Mouse (Mus musculus): Measurements from ENCODE around the gene Diras1. TPM values are rescaled to one million over a fixed set of nuclear protein-coding genes. Genes with fewer than 3 reads are reported as not detected.

The Diras1 gene
- polyA plus RNA-seq, 1 experiment from 2014 or later: 11.3 TPM

DNA sequence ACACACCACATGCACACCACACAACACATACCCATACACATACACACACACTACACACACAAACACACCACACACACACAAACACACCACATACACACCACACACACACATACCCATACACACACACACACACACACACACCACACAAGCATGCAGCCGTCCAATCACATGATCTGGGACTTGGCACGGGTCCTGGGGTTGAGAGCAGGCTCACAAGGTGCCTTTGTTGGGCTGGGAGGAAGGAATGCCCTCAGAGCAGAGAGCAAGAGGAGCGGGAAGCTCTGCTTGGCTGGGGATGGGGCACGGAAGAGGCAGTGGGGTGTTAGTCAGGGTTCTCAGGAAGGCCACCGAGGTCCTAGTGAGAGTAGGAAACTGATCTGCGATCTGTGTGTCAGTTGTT is 14.6 kb downstream of the Diras1 start:
- Histone ChIP-seq H3K27ac (replicated peaks) (no peak overlapping the region), H3K9me3 (no peaks in the 10 kb centered on the region), H3K27me3 (peaks cover 10% of the 10 kb centered on the region), H3K4me3 (no peak overlapping the region), H3K4me2 (replicated peaks) (no peak overlapping the region), H3K4me1 (peaks cover 6% of the 10 kb centered on the region; the same call in 1 of the 2 replicates), H3K36me3 (no peaks in the 10 kb centered on the region), H3K9ac (replicated peaks) (no peak overlapping the region)
- WGBS: 77% methylated on average over 6 of the region's 6 CpGs
- no peak for ATAC-seq (ENCODE audit: low FRiP score, low read depth)

DNA sequence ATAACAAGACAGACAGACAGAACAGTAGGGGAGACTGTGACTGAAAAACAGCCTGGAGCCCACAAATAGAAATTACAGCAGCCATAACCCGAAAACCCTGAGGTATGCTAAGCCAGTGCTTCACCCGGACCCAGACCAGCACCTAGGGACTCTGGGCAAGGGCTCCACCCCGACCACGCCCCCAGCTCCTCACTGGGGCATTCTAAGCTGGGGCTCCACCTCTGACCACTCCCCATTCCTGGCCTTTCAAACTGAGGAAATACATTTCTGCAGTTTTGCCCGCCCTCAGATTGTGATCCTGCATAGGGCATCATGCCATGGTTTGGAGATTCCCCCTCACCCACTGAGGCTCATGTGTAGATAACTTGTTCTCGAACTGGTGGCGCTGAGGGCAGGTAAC is 18.2 kb downstream of the Diras1 start:
- Histone ChIP-seq H3K4me3 (no peak overlapping the region), H3K4me2 (replicated peaks) (no peak overlapping the region), H3K27ac (replicated peaks) (no peak overlapping the region), H3K36me3 (no peaks in the 10 kb centered on the region), H3K4me1 (no peaks in the 10 kb centered on the region), H3K9me3 (no peaks in the 10 kb centered on the region), H3K9ac (replicated peaks) (no peak overlapping the region), H3K27me3 (peaks cover 3% of the 10 kb centered on the region)
- ATAC-seq (ENCODE audit: low FRiP score, low read depth): no peak
- WGBS: 36% methylated on average over 7 of the region's 7 CpGs

DNA sequence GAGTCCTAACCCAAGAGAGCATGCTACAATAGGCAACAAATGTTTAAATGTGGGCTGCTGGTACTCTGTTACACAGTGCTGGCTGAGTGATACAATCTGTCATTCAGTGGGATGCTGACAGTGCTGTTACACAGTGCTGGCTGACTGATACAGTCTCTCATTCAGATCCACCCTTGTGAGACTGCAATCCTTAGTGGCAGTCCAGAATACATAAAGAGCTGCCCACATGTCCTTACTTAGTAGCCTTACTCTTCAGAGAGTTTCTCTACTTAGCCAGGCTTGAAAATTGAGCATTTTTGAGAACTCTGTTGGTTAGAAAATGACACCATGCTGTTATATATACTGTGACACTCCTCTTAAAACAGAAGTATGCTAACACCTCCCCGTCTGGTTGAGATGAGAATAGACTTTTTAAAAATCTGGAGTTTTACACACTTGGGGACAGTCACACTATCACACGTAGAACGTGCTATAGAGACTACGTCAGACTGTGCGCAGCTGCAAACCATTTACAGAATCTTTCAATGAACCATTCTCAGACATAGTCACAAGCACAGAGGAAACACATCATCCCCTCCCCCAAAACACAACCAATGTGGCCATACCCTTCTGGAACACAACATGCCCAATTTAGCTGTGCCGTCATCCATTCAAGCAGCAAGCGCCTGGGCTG is 19.3 kb downstream of the Diras1 start:
- H3K27me3 ChIP-seq: peaks cover 13% of the 10 kb centered on the region
- ATAC-seq (ENCODE audit: low FRiP score, low read depth): no peak
- WGBS: 92% methylated on average over 7 of the region's 7 CpGs

DNA sequence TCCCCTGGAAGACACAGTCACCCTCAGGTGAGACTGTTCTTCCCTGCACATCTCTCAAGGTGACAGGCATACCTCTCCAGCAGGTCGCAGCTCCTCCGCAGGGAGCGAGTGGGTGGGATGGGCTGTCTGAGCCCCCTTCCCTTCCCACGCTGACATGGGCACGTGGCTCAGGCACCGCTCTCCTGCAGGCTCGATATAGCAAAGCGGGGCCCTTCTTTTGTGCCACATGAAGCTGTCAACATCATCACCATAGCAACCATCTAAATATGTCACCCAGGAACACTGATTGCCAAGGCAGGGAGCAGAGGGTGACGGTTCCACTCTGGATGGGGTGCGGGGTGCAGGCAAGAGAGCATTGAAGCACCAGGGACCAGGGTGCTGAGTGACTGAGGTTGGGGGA is 24.3 kb downstream of the Diras1 start:
- Histone ChIP-seq H3K9ac (replicated peaks) (peak overlapping the region; percentile 43), H3K4me1 (peaks cover 18% of the 10 kb centered on the region), H3K4me3 (no peak overlapping the region), H3K27me3 (peaks cover 23% of the 10 kb centered on the region), H3K9me3 (no peaks in the 10 kb centered on the region), H3K36me3 (no peaks in the 10 kb centered on the region), H3K27ac (replicated peaks) (no peak overlapping the region), H3K4me2 (replicated peaks) (no peak overlapping the region)
- WGBS: 35% methylated on average over 10 of the region's 10 CpGs
- no peak for ATAC-seq (ENCODE audit: low FRiP score, low read depth)

More for the DNA sequence above, 19.3 kb downstream of the Diras1 start:
- H3K4me2 ChIP-seq (replicated peaks): no peak overlapping the region
- no peak overlapping the region for H3K4me3 ChIP-seq
- H3K9ac ChIP-seq (replicated peaks): no peak overlapping the region
- H3K9me3 ChIP-seq: no peaks in the 10 kb centered on the region
- H3K36me3 ChIP-seq: no peaks in the 10 kb centered on the region
- H3K27ac ChIP-seq (replicated peaks): no peak overlapping the region
- H3K4me1 ChIP-seq: peaks cover 7% of the 10 kb centered on the region

DNA sequence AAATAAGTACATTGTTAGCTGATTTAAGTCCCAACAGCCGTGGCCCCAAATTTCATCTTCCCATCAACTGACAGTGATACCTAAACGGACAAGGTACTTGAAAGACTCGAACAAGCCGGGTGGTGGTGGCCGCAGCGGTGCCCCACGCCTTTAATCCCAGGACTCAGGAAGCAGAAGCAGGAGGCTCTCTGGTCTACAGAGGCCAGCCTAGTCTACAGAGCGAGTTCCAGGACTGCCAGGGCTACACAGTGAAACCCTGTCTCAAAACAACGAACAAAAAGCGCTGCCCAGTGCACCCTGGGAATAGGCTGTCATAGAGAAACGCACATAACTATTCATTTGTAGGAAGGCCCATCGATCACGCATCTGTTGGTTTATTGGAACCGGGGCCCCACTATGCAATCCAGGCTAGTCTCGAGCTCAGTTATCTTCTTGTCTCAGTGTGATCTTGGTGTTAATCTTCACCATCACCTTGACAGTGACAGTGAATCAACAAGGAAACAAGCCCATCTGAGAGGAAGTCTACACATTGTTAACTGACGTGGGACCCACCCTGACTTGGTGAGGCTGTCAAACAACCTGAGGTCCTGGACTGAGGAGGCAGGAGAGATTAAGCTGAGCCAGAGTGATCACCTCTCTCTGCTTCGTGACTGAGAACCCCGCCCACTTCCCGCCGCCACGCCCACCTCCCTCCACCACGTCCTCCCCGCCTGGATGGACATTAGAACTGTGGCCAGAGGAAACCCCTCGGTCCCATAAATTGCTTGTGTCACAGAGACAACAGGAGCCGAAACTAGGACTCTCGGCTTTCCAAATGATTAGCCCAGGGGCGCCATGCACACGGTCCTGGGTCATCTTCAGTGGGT is 25.0 kb downstream of the Diras1 start:
- Histone ChIP-seq H3K27me3 (peaks cover 26% of the 10 kb centered on the region), H3K36me3 (no peaks in the 10 kb centered on the region), H3K4me1 (peaks cover 18% of the 10 kb centered on the region), H3K4me3 (no peak overlapping the region), H3K4me2 (replicated peaks) (no peak overlapping the region), H3K9ac (replicated peaks) (peak overlapping the region; percentile 43), H3K9me3 (no peaks in the 10 kb centered on the region), H3K27ac (replicated peaks) (no peak overlapping the region)
- WGBS: 54% methylated on average over 28 of the region's 28 CpGs
- ATAC-seq (ENCODE audit: low FRiP score, low read depth): no peak

DNA sequence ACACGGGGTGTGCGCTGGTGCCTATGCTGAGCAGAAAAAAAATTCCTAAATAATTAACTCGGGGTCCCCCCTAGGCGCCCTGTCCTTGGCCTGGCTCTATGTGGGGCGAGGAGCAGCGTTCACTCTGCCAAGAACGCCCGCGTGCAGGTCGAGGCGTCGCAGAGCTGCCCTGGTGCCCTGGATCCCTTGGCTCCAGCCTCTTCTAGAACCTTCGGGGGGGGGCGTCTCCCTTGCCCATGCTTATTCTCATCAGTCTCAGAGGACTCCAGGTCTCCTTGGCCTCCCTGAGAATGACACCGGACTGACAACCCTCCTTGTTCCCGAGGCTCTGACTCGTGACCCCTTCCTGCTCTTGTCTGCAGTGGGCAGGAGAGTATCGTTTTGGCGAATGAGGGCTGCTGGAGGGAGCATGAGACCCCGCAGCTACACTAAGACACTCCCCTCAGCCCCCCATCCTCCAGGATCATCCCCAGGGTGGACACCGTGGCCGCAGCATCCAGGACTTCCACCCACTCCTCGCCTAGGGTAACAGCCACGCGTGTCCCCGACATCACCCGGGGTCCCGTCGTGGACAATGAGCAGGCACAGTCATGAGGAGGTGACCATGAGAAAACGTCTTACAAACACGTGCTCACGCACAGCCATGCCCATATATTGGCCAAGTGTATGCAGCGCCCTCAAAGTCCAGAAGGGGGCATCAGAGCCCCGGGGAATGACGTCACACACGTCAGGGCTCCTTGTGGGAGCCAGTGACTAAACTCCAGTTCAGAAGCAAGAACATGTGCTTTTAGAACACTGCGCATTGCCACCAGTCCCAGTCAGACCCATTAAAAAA is 25.9 kb downstream of the Diras1 start:
- peaks cover 34% of the 10 kb centered on the region for H3K27me3 ChIP-seq
- no peak overlapping the region for H3K9ac ChIP-seq (replicated peaks)
- H3K4me3 ChIP-seq: no peak overlapping the region
- H3K27ac ChIP-seq (replicated peaks): no peak overlapping the region
- 35% methylated on average over 37 of the region's 37 CpGs for WGBS
- no peaks in the 10 kb centered on the region for H3K9me3 ChIP-seq
- H3K4me1 ChIP-seq: peaks cover 18% of the 10 kb centered on the region
- ATAC-seq (ENCODE audit: low FRiP score, low read depth): peak; percentile 70
- H3K4me2 ChIP-seq (replicated peaks): peak overlapping the region; percentile 8; the same call in 1 of the 2 replicates
- H3K36me3 ChIP-seq: no peaks in the 10 kb centered on the region

DNA sequence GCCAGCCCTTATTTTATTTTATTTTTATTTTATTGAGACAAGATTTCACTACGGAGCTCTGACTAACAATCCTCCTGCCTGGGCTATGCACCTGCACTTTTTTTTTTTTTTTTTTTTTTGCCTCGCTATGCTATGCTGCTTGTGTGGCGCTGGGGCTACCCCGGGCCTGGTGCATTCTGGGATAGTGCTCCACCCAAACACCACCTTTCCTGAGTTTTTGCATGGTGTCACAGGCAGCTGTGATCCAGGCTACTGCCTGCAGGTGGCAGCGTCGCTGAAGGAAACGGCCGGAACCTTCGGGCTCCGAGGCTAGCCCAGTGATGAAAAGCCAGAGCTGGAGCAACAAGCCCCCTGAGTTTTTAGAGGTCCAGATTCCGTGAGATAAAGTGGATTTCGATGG is 26.7 kb downstream of the Diras1 start:
- H3K4me1 ChIP-seq: peaks cover 18% of the 10 kb centered on the region
- no peak for ATAC-seq (ENCODE audit: low FRiP score, low read depth)

DNA sequence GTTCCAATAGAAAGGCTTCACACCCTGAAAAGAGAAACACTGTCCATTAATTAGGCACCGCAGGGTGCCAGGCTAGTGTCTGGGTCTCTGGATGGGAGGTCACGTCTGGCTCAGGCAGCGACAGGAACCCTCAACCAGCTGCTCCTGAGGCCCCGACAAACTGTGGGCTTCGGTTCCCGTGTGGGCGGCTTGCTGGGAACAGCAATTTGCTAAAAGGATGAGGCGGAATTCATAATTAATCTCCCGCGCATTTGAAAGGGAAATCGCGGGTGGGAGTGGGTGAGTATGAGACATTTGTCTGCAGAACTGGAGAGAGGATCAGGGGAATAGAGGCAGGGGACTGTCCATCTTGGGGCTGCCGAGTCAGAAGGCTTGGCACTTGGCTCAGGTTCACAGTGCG is 27.4 kb downstream of the Diras1 start:
- H3K4me1 ChIP-seq: peaks cover 21% of the 10 kb centered on the region
- H3K27ac ChIP-seq (replicated peaks): no peak overlapping the region
- no peaks in the 10 kb centered on the region for H3K36me3 ChIP-seq
- peaks cover 48% of the 10 kb centered on the region for H3K27me3 ChIP-seq
- H3K9ac ChIP-seq (replicated peaks): no peak overlapping the region
- H3K9me3 ChIP-seq: no peaks in the 10 kb centered on the region
- 41% methylated on average over 14 of the region's 14 CpGs for WGBS
- no peak overlapping the region for H3K4me3 ChIP-seq
- no peak for ATAC-seq (ENCODE audit: low FRiP score, low read depth)
- H3K4me2 ChIP-seq (replicated peaks): no peak overlapping the region

More for the DNA sequence above, 26.7 kb downstream of the Diras1 start:
- Histone ChIP-seq H3K27me3 (peaks cover 41% of the 10 kb centered on the region), H3K9me3 (no peaks in the 10 kb centered on the region), H3K4me3 (no peak overlapping the region), H3K4me2 (replicated peaks) (no peak overlapping the region), H3K27ac (replicated peaks) (no peak overlapping the region), H3K9ac (replicated peaks) (no peak overlapping the region), H3K36me3 (no peaks in the 10 kb centered on the region)
- 24% methylated on average over 12 of the region's 12 CpGs for WGBS

DNA sequence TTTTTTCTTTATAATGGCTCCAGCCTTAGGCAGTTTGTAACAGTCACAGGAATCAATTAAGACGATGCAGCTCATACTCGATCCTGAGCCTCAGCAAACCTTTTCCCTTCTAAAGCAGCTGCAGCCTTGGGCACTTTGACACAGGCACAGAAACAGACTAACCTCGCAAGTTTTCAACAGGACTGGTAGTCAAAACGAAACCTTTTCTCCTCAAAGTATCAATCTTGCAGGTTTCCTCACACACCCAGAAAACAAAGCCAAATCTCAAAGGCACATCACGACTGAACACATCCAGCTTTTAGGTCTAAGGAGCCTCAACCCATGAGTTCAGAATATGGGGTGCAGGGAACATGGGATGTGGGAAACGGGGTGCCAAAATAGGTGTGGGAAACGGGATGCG is 28.1 kb downstream of the Diras1 start:
- Histone ChIP-seq H3K4me2 (replicated peaks) (no peak overlapping the region), H3K36me3 (no peaks in the 10 kb centered on the region), H3K27ac (replicated peaks) (no peak overlapping the region), H3K4me1 (peaks cover 22% of the 10 kb centered on the region), H3K4me3 (no peak overlapping the region), H3K9ac (replicated peaks) (no peak overlapping the region), H3K27me3 (peaks cover 53% of the 10 kb centered on the region), H3K9me3 (no peaks in the 10 kb centered on the region)
- WGBS: 84% methylated on average over 8 of the region's 8 CpGs
- ATAC-seq (ENCODE audit: low FRiP score, low read depth): no peak

DNA sequence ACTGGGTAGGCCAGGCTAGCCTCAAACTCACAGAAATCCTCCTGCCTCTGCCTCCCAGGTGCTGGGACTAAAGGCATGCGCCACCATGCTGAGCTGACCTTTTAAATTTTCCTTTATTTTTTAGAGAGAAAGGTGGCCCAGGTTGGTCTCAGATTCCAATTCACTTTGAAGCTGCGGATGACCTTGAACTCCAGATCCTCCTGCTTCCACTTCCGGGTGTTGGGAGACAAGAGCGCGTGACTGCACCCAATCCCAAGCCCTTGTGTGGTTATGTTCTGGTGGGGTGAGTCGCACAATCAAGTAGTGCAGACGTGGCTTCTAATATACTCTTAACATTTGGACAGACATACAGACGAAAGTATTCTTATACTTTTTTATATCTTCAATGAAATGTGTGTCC is 29.0 kb downstream of the Diras1 start:
- no peaks in the 10 kb centered on the region for H3K9me3 ChIP-seq
- no peak overlapping the region for H3K27ac ChIP-seq (replicated peaks)
- H3K9ac ChIP-seq (replicated peaks): no peak overlapping the region
- 96% methylated on average over 8 of the region's 8 CpGs for WGBS
- H3K27me3 ChIP-seq: peaks cover 52% of the 10 kb centered on the region
- no peak for ATAC-seq (ENCODE audit: low FRiP score, low read depth)
- H3K4me1 ChIP-seq: peaks cover 18% of the 10 kb centered on the region
- H3K4me2 ChIP-seq (replicated peaks): no peak overlapping the region
- H3K36me3 ChIP-seq: no peaks in the 10 kb centered on the region
- H3K4me3 ChIP-seq: no peak overlapping the region

DNA sequence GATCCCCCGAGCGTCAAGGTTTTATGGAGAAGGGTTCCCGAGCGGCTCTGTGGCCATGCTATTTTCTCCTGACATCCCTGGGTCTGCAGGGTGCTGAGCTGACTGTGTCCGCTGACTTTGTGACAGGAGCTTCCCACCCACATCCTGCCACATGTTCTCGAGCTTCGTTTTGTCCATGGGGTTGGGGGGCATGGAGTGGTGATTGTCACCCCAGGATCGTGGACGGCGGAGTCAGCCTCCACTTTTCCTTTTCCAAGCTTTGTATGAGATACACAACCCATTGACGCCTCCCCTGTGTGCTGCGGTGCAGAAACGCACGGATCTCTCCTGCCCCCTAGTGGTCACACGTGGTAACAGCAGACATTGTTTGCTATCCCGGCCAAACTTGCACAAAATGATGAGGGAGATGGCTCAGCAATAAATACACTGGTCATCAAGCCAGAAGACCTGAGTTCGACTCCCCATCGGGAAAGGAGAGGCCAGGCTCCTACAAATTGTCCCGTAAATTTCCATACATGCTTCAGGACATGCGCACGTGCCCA is 30.3 kb downstream of the Diras1 start:
- ATAC-seq (ENCODE audit: low FRiP score, low read depth): no peak
- 14% methylated on average over 21 of the region's 21 CpGs for WGBS
- H3K9ac ChIP-seq (replicated peaks): no peak overlapping the region; the same call in 1 of the 2 replicates
- H3K36me3 ChIP-seq: no peaks in the 10 kb centered on the region
- peaks cover 45% of the 10 kb centered on the region for H3K27me3 ChIP-seq
- H3K4me3 ChIP-seq: no peak overlapping the region
- no peak overlapping the region for H3K27ac ChIP-seq (replicated peaks)
- peaks cover 7% of the 10 kb centered on the region for H3K4me1 ChIP-seq
- no peaks in the 10 kb centered on the region for H3K9me3 ChIP-seq
- H3K4me2 ChIP-seq (replicated peaks): peak overlapping the region; percentile 16; the same call in 1 of the 2 replicates
